Mouse (Mus musculus): ENCODE measurements around the gene Ang. TPM values are rescaled to one million over a fixed set of nuclear protein-coding genes. Genes with fewer than 3 reads are reported as not detected.

The Ang gene
- polyA plus RNA-seq, 1 experiment: 0.89 TPM

- H3K4me3 ChIP-seq (ENCODE audit: control insufficient read depth, low read depth, low read length): no peak overlapping the region
- no peaks in the 10 kb centered on the region; the same call in 1 of the 2 replicates for H3K4me1 ChIP-seq (ENCODE audit: control insufficient read depth, insufficient read depth, low read length)
- no peaks in the 10 kb centered on the region for H3K27me3 ChIP-seq (ENCODE audit: control insufficient read depth, insufficient read depth, low read length)
- no peak overlapping the region for H3K27ac ChIP-seq (ENCODE audit: control insufficient read depth, insufficient read depth, low read depth, low read length)
- H3K36me3 ChIP-seq (ENCODE audit: control insufficient read depth, insufficient read depth, low read length): no peaks in the 10 kb centered on the region
- TF ChIP-seq CTCF (IDR thresholded peaks at IDR 0.05; ENCODE audit: control insufficient read depth, insufficient read depth, insufficient replicate concordance, low read depth, low read length): no peak
- no peak for TF ChIP-seq POLR2A (IDR thresholded peaks at IDR 0.05; ENCODE audit: control insufficient read depth, low read depth, low read length)
Measured at GRCm38 (mm10) chr14:51054243-51055237, 36.4 kb upstream of the Ang start.

GRCm38 (mm10) chr14:51057401-51057831 lies 33.5 kb upstream of the Ang start, which contains the start of gene Rnase12:
Rnase12 (minus strand) TSS chr14:51057661.
- Histone ChIP-seq H3K27me3 (ENCODE audit: control insufficient read depth, insufficient read depth, low read length) (no peaks in the 10 kb centered on the region), H3K4me1 (ENCODE audit: control insufficient read depth, insufficient read depth, low read length) (no peaks in the 10 kb centered on the region; the same call in 1 of the 2 replicates), H3K4me3 (ENCODE audit: control insufficient read depth, low read depth, low read length) (no peak within 1 kb of the TSS), H3K27ac (ENCODE audit: control insufficient read depth, insufficient read depth, low read depth, low read length) (no peak within 1 kb of the TSS), H3K36me3 (ENCODE audit: control insufficient read depth, insufficient read depth, low read length) (no peaks in the 10 kb centered on the region)
- no peak for TF ChIP-seq CTCF (IDR thresholded peaks at IDR 0.05; ENCODE audit: control insufficient read depth, insufficient read depth, insufficient replicate concordance, low read depth, low read length)
- no peak for TF ChIP-seq POLR2A (IDR thresholded peaks at IDR 0.05; ENCODE audit: control insufficient read depth, low read depth, low read length)

GRCm38 (mm10) chr14:51060761-51061160 lies 30.2 kb upstream of the Ang start:
- H3K27ac ChIP-seq (ENCODE audit: control insufficient read depth, insufficient read depth, low read depth, low read length): no peak overlapping the region
- no peak overlapping the region for H3K4me3 ChIP-seq (ENCODE audit: control insufficient read depth, low read depth, low read length)
- H3K27me3 ChIP-seq (ENCODE audit: control insufficient read depth, insufficient read depth, low read length): no peaks in the 10 kb centered on the region
- no peaks in the 10 kb centered on the region for H3K36me3 ChIP-seq (ENCODE audit: control insufficient read depth, insufficient read depth, low read length)
- TF ChIP-seq POLR2A (IDR thresholded peaks at IDR 0.05; ENCODE audit: control insufficient read depth, low read depth, low read length): no peak
- TF ChIP-seq CTCF (IDR thresholded peaks at IDR 0.05; ENCODE audit: control insufficient read depth, insufficient read depth, insufficient replicate concordance, low read depth, low read length): no peak
- H3K4me1 ChIP-seq (ENCODE audit: control insufficient read depth, insufficient read depth, low read length): peaks cover 4% of the 10 kb centered on the region

- Histone ChIP-seq H3K4me1 (ENCODE audit: control insufficient read depth, insufficient read depth, low read length) (peaks cover 11% of the 10 kb centered on the region), H3K27ac (ENCODE audit: control insufficient read depth, insufficient read depth, low read depth, low read length) (no peak overlapping the region), H3K4me3 (ENCODE audit: control insufficient read depth, low read depth, low read length) (no peak overlapping the region), H3K27me3 (ENCODE audit: control insufficient read depth, insufficient read depth, low read length) (no peaks in the 10 kb centered on the region), H3K36me3 (ENCODE audit: control insufficient read depth, insufficient read depth, low read length) (no peaks in the 10 kb centered on the region)
- TF ChIP-seq CTCF (IDR thresholded peaks at IDR 0.05; ENCODE audit: control insufficient read depth, insufficient read depth, insufficient replicate concordance, low read depth, low read length): no peak
- no peak for TF ChIP-seq POLR2A (IDR thresholded peaks at IDR 0.05; ENCODE audit: control insufficient read depth, low read depth, low read length)
Measured at GRCm38 (mm10) chr14:51068956-51069355, 22.0 kb upstream of the Ang start.

- Histone ChIP-seq H3K4me1 (ENCODE audit: control insufficient read depth, insufficient read depth, low read length) (peaks cover 10% of the 10 kb centered on the region), H3K27ac (ENCODE audit: control insufficient read depth, insufficient read depth, low read depth, low read length) (no peak overlapping the region), H3K36me3 (ENCODE audit: control insufficient read depth, insufficient read depth, low read length) (no peaks in the 10 kb centered on the region), H3K27me3 (ENCODE audit: control insufficient read depth, insufficient read depth, low read length) (no peaks in the 10 kb centered on the region), H3K4me3 (ENCODE audit: control insufficient read depth, low read depth, low read length) (no peak overlapping the region)
- TF ChIP-seq CTCF (IDR thresholded peaks at IDR 0.05; ENCODE audit: control insufficient read depth, insufficient read depth, insufficient replicate concordance, low read depth, low read length) (peak; percentile 3; the same call in 1 of the 2 replicates), POLR2A (IDR thresholded peaks at IDR 0.05; ENCODE audit: control insufficient read depth, low read depth, low read length) (no peak)
Measured at GRCm38 (mm10) chr14:51069617-51070016, 21.3 kb upstream of the Ang start.

- Histone ChIP-seq H3K36me3 (ENCODE audit: control insufficient read depth, insufficient read depth, low read length) (no peaks in the 10 kb centered on the region), H3K4me1 (ENCODE audit: control insufficient read depth, insufficient read depth, low read length) (peaks cover 7% of the 10 kb centered on the region), H3K27ac (ENCODE audit: control insufficient read depth, insufficient read depth, low read depth, low read length) (no peak within 1 kb of the TSS), H3K27me3 (ENCODE audit: control insufficient read depth, insufficient read depth, low read length) (no peaks in the 10 kb centered on the region), H3K4me3 (ENCODE audit: control insufficient read depth, low read depth, low read length) (no peak within 1 kb of the TSS)
- no peak for TF ChIP-seq POLR2A (IDR thresholded peaks at IDR 0.05; ENCODE audit: control insufficient read depth, low read depth, low read length)
Measured at GRCm38 (mm10) chr14:51074335-51074734, 16.6 kb upstream of the Ang start, which contains the start of gene Olfr750. Olfr750 (minus strand) TSS chr14:51074435.

- Histone ChIP-seq H3K4me3 (ENCODE audit: control insufficient read depth, low read depth, low read length) (no peak overlapping the region), H3K27ac (ENCODE audit: control insufficient read depth, insufficient read depth, low read depth, low read length) (no peak overlapping the region), H3K4me1 (ENCODE audit: control insufficient read depth, insufficient read depth, low read length) (peaks cover 5% of the 10 kb centered on the region; the same call in 1 of the 2 replicates), H3K36me3 (ENCODE audit: control insufficient read depth, insufficient read depth, low read length) (no peaks in the 10 kb centered on the region), H3K27me3 (ENCODE audit: control insufficient read depth, insufficient read depth, low read length) (no peaks in the 10 kb centered on the region)
- no peak for TF ChIP-seq POLR2A (IDR thresholded peaks at IDR 0.05; ENCODE audit: control insufficient read depth, low read depth, low read length)
- no peak for TF ChIP-seq CTCF (IDR thresholded peaks at IDR 0.05; ENCODE audit: control insufficient read depth, insufficient read depth, insufficient replicate concordance, low read depth, low read length)
Measured at GRCm38 (mm10) chr14:51079180-51079579, 11.8 kb upstream of the Ang start.
